Mouse (Mus musculus) lung, postnatal 0 days (tissue): ENCODE measurements at regions not wholly inside any gene's neighbourhood (a gene's known extent, or its start where the extent isn't known, plus 50 kb on each side); places are given as distances from the start of the nearest gene placed in this dataset.

Source experiments
- ATAC-seq: fragments of 200-750 bp; cut with Nextera tagmentation; 2 replicates; pipeline ENCODE4 v1.8.0; 2017; ENCODE audit warnings: moderate library complexity
- DNase-seq: peaks from one replicate; pipeline ENCODE4 v3.0.0-alpha.2; 2016; ENCODE audit warnings: low spot score
- H3K27ac ChIP-seq: fragments of 300-500 bp; sonication (generic); 2 replicates; pipeline ENCODE4 v1.5.1; 2014; ENCODE audit warnings: antibody characterized with exemption, mild to moderate bottlenecking, low read length, mixed read lengths
- H3K27me3 ChIP-seq: fragments of 300-500 bp; sonication (generic); replicated peaks from 2 replicates; pipeline ENCODE4 v1.6.1; 2014; ENCODE audit warnings: low read length, mixed read lengths; ENCODE audit not compliant: insufficient read depth
- H3K36me3 ChIP-seq: fragments of 300-500 bp; sonication (generic); 2 replicates; pipeline ENCODE4 v1.6.1; 2014; ENCODE audit warnings: low read length, mixed read lengths; ENCODE audit not compliant: insufficient read depth
- H3K4me1 ChIP-seq: fragments of 300-500 bp; sonication (generic); 2 replicates; pipeline ENCODE4 v1.6.1; 2014; ENCODE audit warnings: antibody characterized with exemption, low read depth, low read length, mixed read lengths; ENCODE audit not compliant: insufficient read depth
- H3K4me2 ChIP-seq: fragments of 300-500 bp; sonication (generic); replicated peaks from 2 replicates; pipeline ENCODE4 v1.6.1; 2014; ENCODE audit warnings: low read depth, mild to moderate bottlenecking, low read length, moderate library complexity, mixed read lengths
- H3K4me3 ChIP-seq: fragments of 300-500 bp; sonication (generic); 2 replicates; pipeline ENCODE4 v1.5.1; 2014; ENCODE audit warnings: low read depth, low read length
- H3K9ac ChIP-seq: fragments of 300-500 bp; sonication (generic); replicated peaks from 2 replicates; pipeline ENCODE4 v1.6.1; 2014; ENCODE audit warnings: low read depth, mild to moderate bottlenecking
- H3K9me3 ChIP-seq: fragments of 300-500 bp; sonication (generic); 2 replicates; pipeline ENCODE4 v1.6.1; 2016; ENCODE audit warnings: low read length, mixed read lengths
- CTCF ChIP-seq: IDR thresholded peaks from 2 replicates; pipeline ENCODE4 v1.5.1; 2016; ENCODE audit warnings: antibody characterized with exemption, mild to moderate bottlenecking
- EP300 ChIP-seq: IDR thresholded peaks from 2 replicates; pipeline ENCODE4 v1.6.1; 2016; ENCODE audit warnings: antibody characterized with exemption, mild to moderate bottlenecking, control low read depth
- WGBS: fragments of 180-500 bp; shearing (Covaris S2); extraction: QIAGEN DNeasy Blood & Tissue Kit; methylation state at CpG from one replicate; pipeline ENCODE4 v1.1.7; 2014; 5-methylcytosine and 5-hydroxymethylcytosine counted together

- Histone ChIP-seq H3K4me1 (no peaks in the 10 kb centered on the region; the same call in 1 of the 2 replicates), H3K4me3 (no peak overlapping the region), H3K9me3 (no peaks in the 10 kb centered on the region), H3K27me3 (no peaks in the 10 kb centered on the region), H3K4me2 (no peak overlapping the region), H3K36me3 (no peaks in the 10 kb centered on the region), H3K27ac (no peak overlapping the region), H3K9ac (no peak overlapping the region)
- peak; percentile 59 for DNase-seq
- ATAC-seq: peak; percentile 61
- TF ChIP-seq EP300 (no peak), CTCF (no peak)
- WGBS: 37% methylated on average over 2 of the region's 2 CpGs
These were observed 211.5 kb upstream of the F930015N05Rik start for GRCm38 (mm10) chr11:64647938-64648337.

GRCm38 (mm10) chr11:64650571-64651282 lies 214.3 kb upstream of the F930015N05Rik start:
- no peaks in the 10 kb centered on the region; the same call in 1 of the 2 replicates for H3K4me1 ChIP-seq
- no peak overlapping the region for H3K27ac ChIP-seq
- H3K27me3 ChIP-seq: no peaks in the 10 kb centered on the region
- WGBS: 63% methylated on average over 10 of the region's 10 CpGs
- DNase-seq: peak; percentile 69
- peak; percentile 81 for ATAC-seq
- H3K4me2 ChIP-seq: no peak overlapping the region
- no peaks in the 10 kb centered on the region for H3K36me3 ChIP-seq
- H3K9me3 ChIP-seq: no peaks in the 10 kb centered on the region
- H3K9ac ChIP-seq: no peak overlapping the region
- no peak overlapping the region for H3K4me3 ChIP-seq
- TF ChIP-seq EP300 (peak; percentile 61), CTCF (no peak)

- no peaks in the 10 kb centered on the region for H3K9me3 ChIP-seq
- H3K27ac ChIP-seq: no peak overlapping the region
- no peaks in the 10 kb centered on the region for H3K36me3 ChIP-seq
- H3K27me3 ChIP-seq: no peaks in the 10 kb centered on the region
- H3K4me1 ChIP-seq: no peaks in the 10 kb centered on the region; the same call in 1 of the 2 replicates
- no peak overlapping the region for H3K4me2 ChIP-seq
- DNase-seq: no peak
- no peak overlapping the region for H3K4me3 ChIP-seq
- TF ChIP-seq CTCF (no peak), EP300 (no peak)
- no peak overlapping the region for H3K9ac ChIP-seq
- no peak for ATAC-seq
These were observed 216.4 kb upstream of the F930015N05Rik start for GRCm38 (mm10) chr11:64652811-64653210.

GRCm38 (mm10) chr11:64655162-64655561 lies 218.7 kb upstream of the F930015N05Rik start:
- H3K27ac ChIP-seq: no peak overlapping the region
- DNase-seq (peak; percentile 58), ATAC-seq (0 out of 2 replicates have a peak, but pooled peaks have one; percentile 27)
- no peaks in the 10 kb centered on the region for H3K9me3 ChIP-seq
- no peak for TF ChIP-seq EP300
- no peak for TF ChIP-seq CTCF
- no peaks in the 10 kb centered on the region for H3K4me1 ChIP-seq
- H3K4me3 ChIP-seq: no peak overlapping the region
- H3K36me3 ChIP-seq: no peaks in the 10 kb centered on the region
- H3K9ac ChIP-seq: no peak overlapping the region
- 52% methylated on average over 1 of the region's 1 CpGs for WGBS
- no peaks in the 10 kb centered on the region for H3K27me3 ChIP-seq
- H3K4me2 ChIP-seq: no peak overlapping the region

- Histone ChIP-seq H3K4me1 (0 out of 2 replicates have a peak, but pooled peaks cover 3% of the 10 kb centered on the region), H3K9ac (no peak overlapping the region), H3K27me3 (no peaks in the 10 kb centered on the region), H3K27ac (no peak overlapping the region), H3K9me3 (no peaks in the 10 kb centered on the region), H3K36me3 (no peaks in the 10 kb centered on the region), H3K4me2 (no peak overlapping the region), H3K4me3 (no peak overlapping the region)
- DNase-seq: no peak
- WGBS: 38% methylated on average over 6 of the region's 6 CpGs
- no peak for ATAC-seq
- TF ChIP-seq EP300 (no peak), CTCF (no peak)
These were observed 226.7 kb upstream of the F930015N05Rik start for GRCm38 (mm10) chr11:64663166-64663565.

- H3K27ac ChIP-seq: no peak overlapping the region
- no peak overlapping the region for H3K4me3 ChIP-seq
- H3K4me2 ChIP-seq: no peak overlapping the region
- ATAC-seq (peak; percentile 62), DNase-seq (peak; percentile 54)
- 69% methylated on average over 3 of the region's 3 CpGs for WGBS
- H3K36me3 ChIP-seq: no peaks in the 10 kb centered on the region
- H3K4me1 ChIP-seq: peaks cover 3% of the 10 kb centered on the region; the same call in 1 of the 2 replicates
- H3K27me3 ChIP-seq: no peaks in the 10 kb centered on the region
- no peak overlapping the region for H3K9ac ChIP-seq
- no peaks in the 10 kb centered on the region for H3K9me3 ChIP-seq
- no peak for TF ChIP-seq CTCF
- TF ChIP-seq EP300: no peak
These were observed 230.6 kb upstream of the F930015N05Rik start for GRCm38 (mm10) chr11:64667010-64667409.
